Mouse (Mus musculus) adrenal gland (tissue): ENCODE data around the gene Tnfsf15.

Source experiments
- intact Hi-C: fragments of 180-260 bp; cut with DNase I; formaldehyde crosslinking; loops from one replicate; pipeline ENCODE4 v1.15.1; 2025

The Tnfsf15 gene

GRCm38 (mm10) chr4:63686157-63686556, 58.8 kb downstream of the Tnfsf15 start:
- intact Hi-C loops, result loop anchor here (1.0 to 10.0 kb wide), 3 partner anchors 157 to 262 kb away; no protein-coding TSS in a partner anchor

- intact Hi-C loops, result loop anchor here (10.0 kb wide), 1 partner anchor 180 kb away; no protein-coding TSS in a partner anchor
Observed at GRCm38 (mm10) chr4:63685253-63685525, 59.7 kb downstream of the Tnfsf15 start.

DNA sequence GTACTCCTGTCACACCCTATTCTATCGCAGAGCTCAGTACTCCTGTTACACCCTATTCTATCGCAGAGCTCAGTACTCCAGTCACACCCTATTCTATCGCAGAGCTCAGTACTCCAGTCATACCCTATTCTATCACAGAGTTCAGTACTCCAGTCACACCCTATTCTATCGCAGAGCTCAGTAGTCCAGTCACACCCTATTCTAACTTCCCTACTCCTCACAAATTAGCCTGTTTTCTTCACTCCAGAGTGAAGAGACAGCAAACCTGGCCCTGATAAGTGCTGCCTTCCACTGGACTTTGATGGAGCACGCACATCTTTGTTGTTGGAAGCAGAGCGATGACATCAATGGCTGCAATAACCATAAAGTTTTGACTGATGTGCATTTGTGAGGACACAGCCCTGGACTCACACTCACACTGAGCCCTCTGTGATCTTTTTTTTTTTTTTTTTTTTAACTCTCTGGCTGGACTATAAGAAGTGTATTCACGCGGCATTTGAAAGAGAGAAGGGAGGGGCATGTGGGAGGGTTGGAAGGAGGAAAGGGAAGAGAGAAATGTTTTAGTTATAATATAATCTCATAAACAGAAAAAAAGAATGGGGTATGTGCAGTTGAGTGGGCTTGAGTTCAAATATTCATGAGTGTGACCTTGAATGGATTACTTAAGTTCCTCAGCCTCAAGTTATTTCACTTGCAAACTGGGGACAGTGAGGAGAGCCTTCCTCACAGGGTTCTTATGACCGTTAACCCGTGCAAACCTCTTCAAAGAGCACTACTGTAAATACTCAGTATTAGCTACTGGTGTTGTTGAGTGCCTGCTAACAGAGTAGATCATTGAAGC, 60.3 kb downstream of the Tnfsf15 start:
- intact Hi-C loops, result loop anchor here (10.0 kb wide), 1 partner anchor 180 kb away; no protein-coding TSS in a partner anchor

- intact Hi-C loops, result loop anchor here (10.0 kb wide), 1 partner anchor 179 kb away; no protein-coding TSS in a partner anchor
Observed at GRCm38 (mm10) chr4:63683716-63684115, 61.2 kb downstream of the Tnfsf15 start.

- intact Hi-C loops, result loop anchor here (10.0 kb wide), 1 partner anchor 178 kb away; no protein-coding TSS in a partner anchor
Observed at GRCm38 (mm10) chr4:63683056-63683455, 61.9 kb downstream of the Tnfsf15 start.

DNA sequence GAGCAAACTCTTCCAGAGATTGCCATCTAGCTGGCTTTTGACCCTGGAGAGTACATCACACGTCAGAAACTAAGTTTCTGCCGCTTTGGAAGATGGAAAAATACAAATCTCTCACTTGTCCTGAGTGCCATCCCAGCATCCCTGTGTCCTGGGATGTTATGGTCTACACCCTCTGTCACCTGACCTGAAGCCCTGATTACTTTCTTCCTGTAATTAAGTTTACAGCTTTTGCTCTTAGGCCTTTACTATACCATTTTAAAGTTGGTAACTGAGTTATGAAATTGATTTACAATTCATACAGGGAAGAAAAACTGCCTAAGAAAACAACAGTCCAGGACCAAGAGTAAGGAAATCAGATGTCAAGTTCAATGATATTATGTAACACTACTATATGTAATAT, 62.5 kb downstream of the Tnfsf15 start:
- intact Hi-C loops, result loop anchor here (10.0 kb wide), 1 partner anchor 178 kb away; no protein-coding TSS in a partner anchor

DNA sequence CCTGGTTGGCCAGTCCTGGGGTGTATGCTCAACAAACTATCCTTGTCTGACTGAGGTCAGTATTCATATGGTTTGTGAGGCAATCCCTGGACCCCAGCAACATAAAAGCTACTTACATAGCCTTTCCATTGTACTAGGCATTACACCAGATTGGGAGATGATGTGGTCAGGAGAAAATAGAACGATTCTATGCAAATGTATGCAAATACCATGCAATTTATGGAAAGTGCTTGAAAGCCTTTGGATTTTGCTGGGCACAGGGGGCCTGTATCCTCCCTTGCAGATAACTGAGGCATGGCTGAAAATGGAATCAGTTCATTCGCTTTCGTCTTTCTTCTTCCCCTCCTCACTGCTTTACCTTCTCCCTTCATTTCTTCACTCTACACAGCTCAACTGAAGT, 63.4 kb downstream of the Tnfsf15 start:
- intact Hi-C loops, result loop anchor here (10.0 kb wide), 1 partner anchor 177 kb away; no protein-coding TSS in a partner anchor
